Mouse (Mus musculus) urinary bladder, adult 2 months (tissue): ENCODE data around the gene Cfh. TPM values are rescaled to one million over a fixed set of nuclear protein-coding genes. Genes with fewer than 3 reads are reported as not detected.
"Not testable (repeated sequence)": the region's sequence is repeated elsewhere in the genome, so short reads cannot be mapped to it uniquely, and the experiment has no call there.

Source experiments
- DNase-seq: peaks from one replicate; pipeline ENCODE4 v3.0.0; 2022; ENCODE audit warnings: low spot score
- polyA plus RNA-seq: library from polyadenylated mRNA; depleted of rRNA; stranded (reverse); fragments of >200 nt; gene quantifications from 2 replicates; pipeline ENCODE4 v1.2.3, GENCODE M21; 2012; rRNA removed

Cfh gene
- polyA plus RNA-seq = 75.5 and 86.2 TPM in 2 replicates

GRCm38 (mm10) chr1:140183664-140184063, at the start of gene Cfh:
TSS of gene Cfh (minus strand) at chr1:140183764.
- DNase-seq = not testable (repeated sequence)

GRCm38 (mm10) chr1:140226673-140227072, 43.1 kb upstream of the Cfh start:
- no peak for DNase-seq

GRCm38 (mm10) chr1:140225221-140225620, 41.7 kb upstream of the Cfh start:
- DNase-seq = no peak

GRCm38 (mm10) chr1:140205329-140205728, 21.8 kb upstream of the Cfh start:
- DNase-seq = no peak

GRCm38 (mm10) chr1:140188500-140188899, 4.9 kb upstream of the Cfh start:
- DNase-seq = not testable (repeated sequence)

- no peak for DNase-seq
These were observed 356 bp downstream of the Cfh start for GRCm38 (mm10) chr1:140183208-140183607.

GRCm38 (mm10) chr1:140180125-140180524, 3.4 kb downstream of the Cfh start:
- no peak for DNase-seq

GRCm38 (mm10) chr1:140175442-140175841, 8.1 kb downstream of the Cfh start:
- no peak for DNase-seq

DNA sequence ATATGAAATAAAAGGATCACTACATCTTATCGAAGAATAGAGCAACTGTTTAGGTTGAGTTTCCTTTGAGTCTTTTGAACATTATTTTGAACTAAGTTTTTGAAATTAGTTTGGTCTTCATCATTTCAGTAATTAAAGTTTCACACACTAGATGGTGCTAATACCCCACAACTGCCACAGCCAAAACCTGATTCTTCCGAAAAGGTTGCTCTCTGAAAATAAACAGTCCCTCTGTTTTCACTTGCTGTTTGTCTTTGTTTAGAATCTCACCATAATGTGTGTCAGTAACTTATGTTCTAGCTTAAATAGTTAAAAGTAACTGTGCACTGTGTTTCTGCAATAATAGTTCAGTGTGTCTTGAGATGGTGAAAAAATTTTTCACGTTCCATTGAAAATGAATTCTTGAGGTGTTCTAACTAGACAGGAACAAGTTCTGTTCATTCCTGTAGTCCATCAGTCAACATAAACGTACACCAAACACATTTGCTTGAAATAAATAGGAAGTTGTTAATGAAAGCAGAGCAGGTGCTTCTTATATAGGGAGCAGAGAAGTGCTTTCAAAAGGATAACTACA, 11.9 kb downstream of the Cfh start:
- DNase-seq = no peak

- no peak for DNase-seq
These were observed 24.6 kb downstream of the Cfh start for GRCm38 (mm10) chr1:140158970-140159369.

- no peak for DNase-seq
These were observed 114.1 kb downstream of the Cfh start for GRCm38 (mm10) chr1:140069471-140069870.

Other genes with a start within 250 kb of the Cfh start
- 1.3 and 1.7 TPM in 2 replicates for gene Kcnt2, start 62.4 kb upstream of the Cfh start, polyA plus RNA-seq